Mouse (Mus musculus): ENCODE data around the gene Tmem60.

Tmem60 gene

DNA sequence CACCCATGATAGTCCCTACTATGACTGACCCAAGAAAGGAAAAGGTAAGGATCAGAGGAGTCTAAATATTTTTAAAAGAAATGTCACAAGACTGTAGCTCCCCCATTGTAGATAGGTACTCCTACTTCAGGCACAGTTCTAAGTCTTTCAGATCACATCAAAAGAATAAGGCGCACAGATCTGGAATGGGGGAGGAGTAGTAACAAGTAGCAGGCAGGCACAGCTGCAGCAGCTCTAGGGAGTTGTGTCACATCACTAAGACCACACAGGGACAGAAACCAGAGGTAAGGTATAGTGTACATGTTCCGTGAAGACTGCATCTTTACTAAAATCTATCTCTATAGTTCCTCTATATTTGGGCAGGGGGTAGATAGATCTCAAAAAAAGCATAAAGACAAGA is 29.8 kb downstream of the Tmem60 start:
- DNase-seq, result no peak

DNA sequence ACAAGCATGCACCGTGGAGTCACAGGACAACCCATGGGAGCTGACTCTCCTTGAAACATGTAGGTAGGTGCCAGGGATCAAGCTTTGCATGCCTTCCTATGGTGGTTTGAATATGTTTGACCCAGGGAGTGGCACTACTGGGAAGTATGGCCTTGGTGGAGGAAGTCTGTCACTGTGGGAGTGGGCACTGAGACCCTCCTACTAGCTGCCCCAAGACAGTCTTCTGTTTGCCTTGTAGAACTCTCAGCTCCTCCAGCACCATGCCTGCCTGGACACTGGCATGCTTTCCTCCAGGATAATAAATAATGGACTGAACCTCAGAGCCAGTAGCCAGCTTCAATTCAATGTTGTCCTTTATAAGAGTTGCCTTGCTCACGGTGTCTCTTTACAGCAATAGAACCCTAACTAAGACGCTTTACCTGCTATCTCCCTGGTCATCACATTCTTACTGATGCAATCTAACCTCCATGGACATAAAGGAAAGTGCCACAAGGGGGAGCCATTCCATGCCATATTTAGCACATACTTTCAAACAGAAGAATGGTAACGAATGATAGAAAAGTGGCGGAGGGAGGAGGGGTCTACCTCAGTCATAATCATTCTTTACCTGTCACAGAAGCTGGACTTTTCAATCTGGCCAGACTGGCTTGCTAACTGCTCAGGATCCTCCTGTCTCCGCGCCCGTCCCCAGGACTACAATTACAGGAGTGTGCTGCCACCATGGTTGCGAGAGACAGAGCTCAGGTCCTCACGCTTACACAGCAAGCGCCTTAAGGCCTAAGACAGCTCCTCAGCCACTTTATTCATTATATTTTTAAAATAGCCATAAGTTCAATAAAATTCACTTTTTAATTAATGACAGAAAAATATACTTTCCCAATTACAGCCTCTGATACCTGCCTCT is 31.6 kb downstream of the Tmem60 start:
- peak; percentile 76 to 83 for DNase-seq

DNA sequence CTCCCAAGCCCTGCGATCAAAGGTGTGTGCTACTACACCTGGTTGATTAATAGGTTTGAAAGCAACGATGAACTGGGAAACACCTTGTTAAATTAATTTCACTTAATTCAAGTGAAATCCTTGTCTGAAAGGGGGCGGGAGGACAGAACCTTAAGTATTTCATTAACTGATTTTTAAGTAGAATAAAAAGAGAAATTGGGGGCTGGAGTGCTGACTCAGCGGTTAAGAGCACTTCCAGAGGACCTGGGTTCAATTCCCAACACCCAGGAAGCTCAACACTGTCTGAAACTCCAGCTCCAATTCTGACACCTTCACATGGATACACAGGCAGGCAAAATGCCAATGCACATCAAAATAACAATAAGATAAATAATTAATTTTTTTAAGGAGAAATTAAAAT is 37.0 kb downstream of the Tmem60 start:
- no peak for DNase-seq

DNA sequence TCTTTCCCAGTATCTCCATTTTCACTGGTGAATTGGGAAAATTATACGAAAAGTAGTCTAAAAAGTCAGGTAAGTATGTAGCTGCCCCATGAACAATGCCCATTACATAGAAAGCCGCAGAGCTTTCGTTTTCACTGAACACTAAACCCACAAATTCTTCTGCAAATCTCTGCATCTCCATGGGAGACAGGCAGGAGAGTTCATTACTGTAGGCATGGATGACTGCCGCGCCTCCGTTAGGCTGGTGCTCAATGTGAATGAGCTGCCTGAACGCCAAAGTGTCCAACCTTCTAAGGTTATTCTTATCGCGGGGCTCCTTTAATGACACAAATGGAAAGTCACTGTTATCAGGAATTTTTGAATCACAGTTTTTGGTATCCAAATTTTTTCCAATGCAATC is 37.6 kb downstream of the Tmem60 start:
- DNase-seq, result peak in 1 of 2 experiments; percentile 25

DNA sequence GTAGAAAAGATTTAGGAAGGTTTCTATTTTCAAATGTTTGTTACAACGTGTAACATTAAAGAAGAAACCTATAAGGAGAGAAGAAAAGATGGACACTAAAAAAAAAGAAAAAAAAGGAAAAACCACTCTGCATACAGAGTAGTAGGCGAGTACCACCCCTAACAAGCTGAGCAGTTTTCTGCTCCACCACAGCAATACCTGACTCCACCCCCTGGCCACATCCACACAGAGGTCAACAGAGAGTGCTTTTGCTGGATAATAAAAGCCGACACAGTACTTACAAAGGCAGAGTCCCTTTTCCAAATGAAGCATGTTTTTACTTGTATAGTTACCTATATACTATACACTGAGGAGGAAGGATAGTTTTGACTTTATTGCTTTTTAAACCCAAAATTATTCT is 42.6 kb downstream of the Tmem60 start:
- DNase-seq, result no peak

DNA sequence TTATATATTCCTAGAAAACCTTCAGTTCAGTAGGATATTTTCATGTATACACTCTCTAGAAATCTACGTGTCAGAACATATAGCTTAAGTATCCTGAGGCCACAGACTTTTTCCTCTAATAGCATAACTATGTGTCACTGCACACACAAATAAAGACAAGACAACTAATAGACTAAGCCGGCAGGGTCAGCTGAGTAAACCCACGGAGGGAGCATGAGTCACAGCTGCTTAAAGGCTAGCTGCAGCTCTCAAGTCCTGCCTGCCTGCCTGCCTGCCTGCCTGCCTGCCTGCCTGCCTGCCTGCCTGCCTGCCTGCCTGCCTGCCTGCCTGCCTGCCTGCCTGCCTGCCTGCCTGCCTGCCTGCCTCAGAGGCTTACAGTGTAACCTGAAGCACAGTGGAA is 43.5 kb downstream of the Tmem60 start:
- DNase-seq, result no peak

DNA sequence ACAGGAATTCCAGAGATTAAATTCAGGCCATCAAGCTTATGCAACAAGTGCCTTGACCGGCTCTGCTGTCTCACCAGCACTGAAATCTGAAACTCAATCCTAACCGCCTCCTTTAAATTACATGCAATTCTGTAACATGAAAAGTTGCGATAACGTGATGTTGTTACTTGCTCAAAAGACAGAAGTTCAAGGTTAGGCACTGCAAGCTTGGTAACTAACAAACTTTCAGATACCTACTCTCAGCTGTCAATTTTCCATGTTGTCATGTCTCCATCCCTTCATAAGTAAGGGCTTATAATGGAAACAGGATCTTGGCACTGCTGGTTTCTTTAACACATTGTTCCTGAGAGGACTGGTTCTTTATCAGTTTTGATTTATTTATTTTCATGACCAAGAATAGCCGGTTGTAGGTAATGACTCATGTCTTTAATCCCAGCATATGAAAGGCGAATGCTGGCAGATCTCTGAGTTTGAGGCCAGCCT is 47.7 kb downstream of the Tmem60 start:
- no peak for DNase-seq

DNA sequence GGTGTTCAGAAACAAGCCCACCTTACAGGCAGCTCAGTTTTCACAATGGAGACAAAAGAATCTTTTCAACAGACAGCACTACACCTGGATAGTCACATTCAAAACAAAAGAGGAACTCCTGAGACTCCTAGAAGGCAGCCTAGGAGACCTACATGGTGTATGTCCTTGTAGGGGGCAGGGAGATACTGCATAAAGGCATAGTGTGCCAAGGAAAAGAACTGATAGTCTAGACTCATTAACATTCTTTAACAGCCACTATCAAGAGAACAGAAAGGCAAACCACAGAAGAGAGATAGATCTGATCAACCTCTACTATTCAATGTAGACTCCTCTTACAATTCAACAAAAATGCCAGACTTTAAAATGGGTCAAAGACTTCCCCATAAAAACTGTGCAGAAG is 48.4 kb downstream of the Tmem60 start:
- DNase-seq, result no peak

DNA sequence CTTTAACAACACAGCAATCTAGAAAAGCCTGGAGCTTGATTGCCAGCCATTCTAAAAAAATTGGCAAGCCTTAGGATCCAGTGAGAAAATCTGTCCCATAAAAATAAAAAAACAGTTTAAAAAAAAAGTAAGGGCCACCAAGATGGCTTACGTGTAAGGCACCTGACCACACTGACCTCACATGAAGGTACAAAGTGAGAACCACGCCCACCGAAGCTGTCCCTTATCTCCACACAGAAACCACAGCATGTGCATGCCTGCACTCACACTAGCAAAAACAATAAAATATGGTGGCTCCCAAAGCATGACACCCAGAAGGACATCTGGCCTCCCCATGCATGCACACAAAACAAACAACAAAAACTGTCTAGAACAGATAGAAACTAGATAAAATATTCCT is 49.3 kb downstream of the Tmem60 start:
- DNase-seq, result no peak

DNA sequence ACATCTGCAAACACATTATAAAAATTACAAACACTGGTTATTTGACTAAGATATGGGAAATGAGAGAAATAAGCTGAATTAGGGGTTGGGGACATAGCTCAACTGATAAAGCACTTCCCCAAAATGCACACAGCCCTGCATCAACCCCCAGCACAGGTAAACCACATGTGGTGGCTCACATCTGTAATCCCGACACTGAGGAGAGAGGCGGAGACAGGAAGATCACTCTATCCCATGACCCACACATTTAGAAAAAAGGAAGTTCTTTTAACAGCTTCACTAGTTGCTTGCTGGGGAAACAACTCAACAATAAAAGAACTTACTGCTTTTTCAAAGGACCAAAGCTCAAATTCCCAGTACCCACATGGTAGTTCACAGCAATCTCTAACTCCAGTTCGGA is 50.6 kb downstream of the Tmem60 start:
- no peak for DNase-seq

DNA sequence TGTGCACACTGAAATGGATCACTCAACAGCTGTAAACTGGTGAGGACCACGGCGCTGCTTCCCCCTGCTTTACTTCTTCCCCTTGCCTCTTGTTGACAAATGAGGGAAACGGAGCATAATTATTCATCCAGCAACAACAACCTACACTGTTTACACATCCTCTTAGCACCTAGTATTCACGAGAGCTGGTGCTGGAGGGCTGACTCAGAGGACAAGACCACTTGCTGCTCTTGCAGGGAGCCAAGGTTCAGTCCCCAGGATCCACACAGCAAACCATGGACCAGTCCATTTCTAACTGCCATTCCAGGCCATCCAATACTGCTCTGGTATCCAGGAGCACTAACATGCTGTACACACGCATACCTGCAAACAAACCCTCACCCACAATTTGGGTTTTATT is 53.9 kb downstream of the Tmem60 start:
- DNase-seq, result no peak

All from cerebellum, adult 18-20 months (tissue).